Mouse (Mus musculus) gastrocnemius, postnatal 10 days (tissue): Measurements from ENCODE around the gene Fabp1. TPM values are rescaled to one million over a fixed set of nuclear protein-coding genes. Genes with fewer than 3 reads are reported as not detected.

Source experiments
- DNase-seq: peaks from one replicate; pipeline ENCODE4 v3.0.0; 2021; ENCODE audit warnings: mixed read lengths
- total RNA-seq, 2 experiments: library from RNA; stranded (reverse); gene quantifications; 2 replicates each; pipeline ENCODE4 v1.2.3; 2021

Fabp1 gene
- total RNA-seq, 2 experiments from 2014 or later: 0.70 TPM; not detected in 1

DNA sequence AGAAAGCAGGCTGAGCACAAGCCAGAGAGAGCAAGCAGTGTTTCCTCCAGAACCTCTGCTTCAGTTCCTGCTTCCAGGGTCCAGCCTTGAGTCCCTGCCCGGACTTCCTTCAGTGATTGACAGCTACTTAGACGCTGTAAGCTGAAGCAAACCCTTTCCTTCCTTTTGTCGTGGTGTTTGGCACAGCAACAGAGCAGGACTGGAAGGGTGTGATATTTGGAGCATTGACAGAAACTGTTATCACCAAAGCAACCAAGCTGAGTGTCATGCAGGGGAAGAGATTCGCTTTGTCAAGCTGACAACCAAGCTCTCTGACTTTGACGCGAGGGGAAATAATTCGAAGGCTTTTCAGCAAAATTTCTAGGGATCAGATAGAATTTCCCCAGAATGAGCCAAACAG, 12.3 kb downstream of the Fabp1 start:
- no peak for DNase-seq

GRCm38 (mm10) chr6:71212471-71212870, 12.8 kb downstream of the Fabp1 start:
- no peak for DNase-seq

DNA sequence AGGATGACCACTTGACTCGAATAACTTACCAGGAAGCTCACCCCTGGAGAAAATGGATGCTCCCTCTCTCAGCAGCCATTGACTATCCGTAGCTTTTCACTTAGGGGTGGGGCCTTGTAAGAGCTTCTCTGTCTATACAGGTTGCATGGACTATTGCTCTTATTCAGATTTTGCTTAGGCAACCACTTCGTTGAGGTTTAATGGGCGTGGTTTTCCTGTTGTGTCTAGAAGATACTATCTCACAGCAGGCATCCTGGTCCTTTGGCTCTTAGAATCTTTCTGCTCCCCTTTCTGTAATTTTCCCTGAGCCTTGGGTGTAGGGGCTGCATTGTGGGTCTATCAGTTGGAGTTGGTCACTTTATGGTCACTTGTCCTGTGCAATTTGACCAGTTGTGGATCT, 21.9 kb downstream of the Fabp1 start:
- DNase-seq: no peak

DNA sequence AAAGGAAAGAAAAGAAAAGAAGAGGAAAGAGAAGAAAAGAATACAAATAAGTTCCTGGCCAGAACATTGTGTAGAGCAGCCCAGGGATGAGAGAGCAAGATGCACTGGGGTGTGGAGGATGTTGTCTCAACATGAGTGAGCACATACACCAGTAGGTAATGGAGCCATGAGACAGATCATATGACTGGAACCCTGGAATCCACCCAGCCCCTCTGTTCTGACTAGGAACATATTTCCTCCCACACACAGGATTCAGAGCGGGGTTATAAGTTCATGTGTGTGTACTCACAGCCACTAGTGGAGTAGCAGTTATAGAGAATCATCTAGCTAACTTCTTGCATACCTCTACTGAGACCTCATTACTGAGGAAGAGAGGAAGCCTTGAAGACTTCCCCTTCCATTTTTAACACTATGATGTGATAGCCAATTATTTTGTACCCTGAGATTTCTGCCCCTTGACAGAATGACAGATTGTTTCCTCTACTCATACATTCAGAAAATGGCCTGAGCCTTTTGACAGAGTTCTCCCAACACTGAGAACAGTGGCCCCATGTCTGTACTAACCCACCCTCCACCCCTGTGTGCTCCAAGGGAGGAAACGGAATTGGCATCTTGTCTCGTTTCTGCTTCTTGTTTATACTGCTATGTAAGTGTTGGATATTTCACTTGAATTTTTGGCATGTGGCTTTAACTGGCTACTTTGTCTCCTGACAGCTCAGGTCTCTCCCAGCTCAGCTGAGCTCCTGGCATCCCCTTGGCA, 24.7 kb downstream of the Fabp1 start:
- no peak for DNase-seq

DNA sequence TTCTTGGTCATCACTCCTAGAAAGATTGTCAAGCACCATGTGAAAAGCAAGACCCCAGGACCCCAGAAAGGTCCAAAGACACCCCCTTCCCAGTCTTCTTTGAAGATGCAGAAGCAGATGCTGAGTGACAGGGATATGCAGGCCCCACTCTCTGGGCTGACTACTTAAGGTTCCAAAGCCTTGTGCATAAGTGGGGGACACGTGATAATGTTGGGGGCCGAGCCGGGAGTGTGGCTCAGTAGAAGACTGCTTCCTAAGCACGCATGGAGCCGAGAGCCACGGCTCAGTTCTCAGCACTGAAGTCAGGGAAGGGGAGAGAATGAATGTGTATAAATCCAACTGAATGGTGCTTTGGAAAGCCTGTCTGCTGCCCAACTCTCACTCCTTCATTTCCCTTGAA, 26.9 kb downstream of the Fabp1 start:
- DNase-seq: no peak

DNA sequence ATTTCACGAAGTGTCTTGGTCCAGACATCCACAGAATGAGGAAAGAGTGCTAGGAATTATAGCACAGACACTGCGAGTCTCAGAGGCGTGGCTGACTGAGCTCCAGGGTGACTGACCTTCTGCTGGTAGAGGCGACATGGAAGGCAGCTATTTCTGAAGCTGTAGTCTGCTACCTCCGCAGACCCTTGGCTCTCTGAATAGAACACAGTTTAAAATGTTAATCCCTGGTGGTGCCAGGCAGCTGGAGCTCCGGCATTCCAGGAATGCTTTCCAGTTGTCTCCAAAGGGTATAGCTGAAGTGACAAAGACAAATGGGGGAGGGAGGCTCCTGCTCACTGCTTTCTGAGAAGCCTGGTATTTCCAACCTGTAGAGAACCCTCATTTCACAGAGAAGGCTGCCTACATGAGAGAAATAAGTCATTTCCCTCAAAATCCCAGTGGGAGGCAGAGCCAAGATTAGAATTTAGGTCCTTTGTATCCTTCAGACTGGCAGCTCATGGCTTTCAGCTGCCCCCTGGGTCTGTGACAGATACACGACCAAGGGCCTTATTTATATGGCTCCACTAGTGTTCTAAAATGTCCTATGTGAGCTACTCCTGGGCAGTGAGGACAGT, 27.6 kb downstream of the Fabp1 start:
- no peak for DNase-seq

DNA sequence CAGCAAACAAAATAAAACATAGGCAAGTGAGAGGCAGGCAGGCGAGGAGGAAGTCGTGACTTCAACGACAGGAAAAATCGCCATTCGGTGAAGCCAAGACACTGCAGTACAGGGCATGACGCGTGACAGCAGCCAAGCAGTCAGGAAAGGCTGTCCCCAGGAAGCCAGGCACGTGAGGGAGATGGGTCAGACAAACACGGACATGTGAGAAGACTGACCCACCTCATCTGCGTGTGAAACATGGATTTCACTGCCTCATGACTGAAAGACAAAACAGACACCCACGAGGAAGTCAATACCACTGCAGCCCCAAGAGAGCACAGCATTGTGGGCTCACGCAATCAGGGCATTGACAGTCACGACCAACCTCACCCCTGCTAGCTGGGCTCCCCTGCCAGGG, 35.5 kb downstream of the Fabp1 start:
- DNase-seq: no peak

GRCm38 (mm10) chr6:71235944-71236343, 36.3 kb downstream of the Fabp1 start:
- DNase-seq: no peak

GRCm38 (mm10) chr6:71236506-71236905, 36.9 kb downstream of the Fabp1 start:
- no peak for DNase-seq

- no peak for DNase-seq
Observed at GRCm38 (mm10) chr6:71237031-71237431, 37.4 kb downstream of the Fabp1 start.

- DNase-seq: no peak
Observed at GRCm38 (mm10) chr6:71239069-71239750, 39.6 kb downstream of the Fabp1 start.

- DNase-seq: no peak
Observed at GRCm38 (mm10) chr6:71240831-71241230, 41.2 kb downstream of the Fabp1 start.

GRCm38 (mm10) chr6:71242811-71243210, 43.2 kb downstream of the Fabp1 start:
- no peak for DNase-seq

GRCm38 (mm10) chr6:71243258-71243657, 43.6 kb downstream of the Fabp1 start:
- DNase-seq: no peak

DNA sequence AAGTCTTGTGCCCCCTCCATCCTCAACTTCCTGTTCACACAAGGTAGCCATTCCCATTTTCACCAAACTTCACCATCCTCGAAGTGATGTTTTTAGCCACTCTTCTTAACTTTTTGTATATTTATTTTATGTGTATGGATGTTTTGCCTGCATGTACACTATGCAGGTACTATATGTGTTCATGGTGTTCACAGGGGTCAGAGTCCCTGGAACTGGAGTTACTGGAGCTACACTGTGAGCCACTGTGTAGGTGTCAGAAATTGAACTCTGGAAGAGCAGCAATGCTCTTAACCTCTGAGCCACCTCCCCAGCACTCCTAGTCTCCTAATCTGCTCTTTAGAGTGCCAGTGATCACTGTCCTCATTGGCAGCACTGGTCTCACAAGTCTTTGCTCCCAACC, 48.8 kb downstream of the Fabp1 start:
- DNase-seq: no peak

DNA sequence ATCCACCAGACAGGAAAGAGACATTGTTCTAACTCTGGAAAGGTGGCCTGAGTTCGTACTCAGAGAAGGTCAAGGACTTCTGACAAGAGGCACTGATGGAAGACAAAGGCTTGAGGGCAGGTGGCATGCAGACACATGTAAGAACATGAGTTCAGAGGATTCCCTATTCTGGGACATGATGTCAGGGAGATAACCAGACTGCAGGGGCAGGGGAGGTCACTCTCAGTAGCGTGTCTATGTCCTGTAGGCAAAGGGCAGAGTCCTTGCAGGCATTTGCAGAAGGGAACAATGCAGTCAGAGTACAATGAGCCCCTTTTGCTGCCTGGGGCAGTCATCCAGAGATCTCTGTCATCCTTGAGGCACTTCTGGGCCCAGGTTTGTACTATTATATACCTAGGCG, 50.0 kb downstream of the Fabp1 start:
- DNase-seq: no peak

- no peak for DNase-seq
Observed at GRCm38 (mm10) chr6:71250951-71251350, 51.3 kb downstream of the Fabp1 start.

GRCm38 (mm10) chr6:71254456-71254855, 54.8 kb downstream of the Fabp1 start:
- no peak for DNase-seq

Other genes starting within 250 kb of the Fabp1 start
- not detected for gene Foxi3, start 243.3 kb upstream of the Fabp1 start, total RNA-seq
- gene Thnsl2, start 55.4 kb upstream of the Fabp1 start, total RNA-seq: 1 to 10 TPM; 7.8 to 8.5 TPM
- gene Krcc1, start 71.8 kb downstream of the Fabp1 start, total RNA-seq: 10 to 100 TPM; 32.9 to 33.5 TPM
- gene Smyd1, start 122.4 kb downstream of the Fabp1 start, total RNA-seq: 100 to 1,000 TPM; 196 to 220 TPM
- under 1 TPM in 1 of 2 experiments, not detected in 1; 0.18 TPM for gene Cd8b1, start 123.0 kb downstream of the Fabp1 start, total RNA-seq
- gene Cd8a, start 173.6 kb downstream of the Fabp1 start, total RNA-seq: under 1 TPM; 0.14 to 0.20 TPM
- gene Rmnd5a, start 240.8 kb downstream of the Fabp1 start, total RNA-seq: 10 to 100 TPM; 58.0 to 61.9 TPM